Mouse (Mus musculus) forebrain, embryonic 11.5 days (tissue): ENCODE results near the gene Synpo2. TPM values are rescaled to one million over a fixed set of nuclear protein-coding genes. Genes with fewer than 3 reads are reported as not detected.
A peak's percentile ranks its signal among the peaks of the same experiment; 100 is the strongest.

ENCODE experiments used
- ATAC-seq: fragments of 200-750 bp; cut with Nextera tagmentation; replicated peaks from 2 replicates; pipeline ENCODE4 v1.8.0; 2017; ENCODE audit warnings: moderate TSS enrichment; ENCODE audit not compliant: low FRiP score
- DNase-seq: peaks from one replicate; pipeline ENCODE4 v3.0.0-alpha.2; 2017; ENCODE audit warnings: low spot score
- H3K27ac ChIP-seq: fragments of 300-500 bp; sonication (generic); 2 replicates; pipeline ENCODE4 v1.5.1; 2014; ENCODE audit warnings: low read depth, low read length
- H3K27me3 ChIP-seq: fragments of 300-500 bp; sonication (generic); 2 replicates; pipeline ENCODE4 v1.6.1; 2014; ENCODE audit warnings: mild to moderate bottlenecking, low read length, mixed read lengths; ENCODE audit not compliant: control insufficient read depth, insufficient read depth
- H3K36me3 ChIP-seq: fragments of 300-500 bp; sonication (generic); 2 replicates; pipeline ENCODE4 v1.6.1; 2014; ENCODE audit warnings: mild to moderate bottlenecking, low read length, moderate library complexity, mixed read lengths; ENCODE audit not compliant: control insufficient read depth, insufficient read depth
- H3K4me1 ChIP-seq: fragments of 300-500 bp; sonication (generic); replicated peaks from 2 replicates; pipeline ENCODE4 v1.6.1; 2014; ENCODE audit warnings: low read length, mixed read lengths; ENCODE audit not compliant: control insufficient read depth, insufficient read depth
- H3K4me2 ChIP-seq: fragments of 300-500 bp; sonication (generic); 2 replicates; pipeline ENCODE4 v1.6.1; 2014; ENCODE audit warnings: low read depth, mild to moderate bottlenecking, low read length, moderate library complexity, mixed read lengths; ENCODE audit not compliant: severe bottlenecking
- H3K4me3 ChIP-seq: fragments of 300-500 bp; sonication (generic); 2 replicates; pipeline ENCODE4 v1.5.1; 2014; ENCODE audit warnings: low read depth, low read length
- H3K9ac ChIP-seq: fragments of 300-500 bp; sonication (generic); 2 replicates; pipeline ENCODE4 v1.6.1; 2014; ENCODE audit warnings: low read length
- H3K9me3 ChIP-seq: fragments of 300-500 bp; sonication (generic); 2 replicates; pipeline ENCODE4 v1.6.1; 2016; ENCODE audit warnings: low read length, mixed read lengths; ENCODE audit not compliant: control insufficient read depth
- WGBS: fragments of 180-500 bp; shearing (Covaris S2); extraction: QIAGEN DNeasy Blood & Tissue Kit; methylation state at CpG from one replicate; pipeline ENCODE4 v1.1.7; 2014; 5-methylcytosine and 5-hydroxymethylcytosine counted together
- polyA plus RNA-seq: library from polyadenylated mRNA; unstranded; fragments of >200 nt; fragmentation: Nextera tagmentation; extraction: Ambion mirVana; gene quantifications from 2 replicates; pipeline ENCODE4 v1.2.1, GENCODE M21; 2014

The Synpo2 gene
- polyA plus RNA-seq, 1 experiment from 2014 or later, result 3.7 TPM

DNA sequence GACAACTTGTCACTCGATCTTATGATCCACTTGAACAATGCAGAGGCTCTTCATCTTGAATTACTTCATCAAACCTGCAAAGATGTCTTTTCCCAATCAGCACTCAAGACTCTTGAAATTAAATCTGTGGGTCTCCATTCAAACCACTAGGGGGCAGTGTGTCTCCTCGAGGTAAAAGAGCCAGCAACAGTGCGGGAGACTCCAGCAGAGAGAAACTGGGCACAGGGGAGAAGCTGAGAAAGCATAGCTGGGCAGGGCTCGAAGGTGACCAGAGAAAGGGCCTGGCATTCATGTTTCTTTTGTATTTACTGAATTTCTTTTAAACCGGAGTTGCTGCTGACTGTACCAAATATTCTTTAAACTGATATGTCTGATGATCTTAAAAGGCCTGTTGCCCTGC, 67.1 kb downstream of the Synpo2 start:
- H3K27me3 ChIP-seq, result no peaks in the 10 kb centered on the region
- WGBS, result 16% methylated on average over 5 of the region's 5 CpGs
- DNase-seq (peak; percentile 61), ATAC-seq (0 out of 2 replicates have a peak, but pooled peaks have one; percentile 58)
- H3K36me3 ChIP-seq, result no peaks in the 10 kb centered on the region
- no peaks in the 10 kb centered on the region for H3K4me1 ChIP-seq
- no peak overlapping the region for H3K9ac ChIP-seq
- no peak overlapping the region for H3K4me3 ChIP-seq
- no peaks in the 10 kb centered on the region for H3K9me3 ChIP-seq
- no peak overlapping the region for H3K4me2 ChIP-seq
- H3K27ac ChIP-seq, result no peak overlapping the region

- no peak overlapping the region for H3K4me3 ChIP-seq
- no peak for ATAC-seq
- no peaks in the 10 kb centered on the region for H3K9me3 ChIP-seq
- 68% methylated on average over 5 of the region's 5 CpGs for WGBS
- peaks cover 6% of the 10 kb centered on the region; the same call in 1 of the 2 replicates for H3K4me1 ChIP-seq
- DNase-seq, result no peak
- H3K9ac ChIP-seq, result no peak overlapping the region
- no peak overlapping the region for H3K4me2 ChIP-seq
- H3K27ac ChIP-seq, result no peak overlapping the region
- H3K27me3 ChIP-seq, result no peaks in the 10 kb centered on the region
- H3K36me3 ChIP-seq, result no peaks in the 10 kb centered on the region
Measured at GRCm38 (mm10) chr3:123166450-123166849, 69.5 kb downstream of the Synpo2 start.

GRCm38 (mm10) chr3:123164183-123164582, 71.8 kb downstream of the Synpo2 start:
- ATAC-seq (no peak), DNase-seq (no peak)
- no peaks in the 10 kb centered on the region for H3K36me3 ChIP-seq
- no peak overlapping the region for H3K27ac ChIP-seq
- peaks cover 6% of the 10 kb centered on the region; the same call in 1 of the 2 replicates for H3K4me1 ChIP-seq
- 62% methylated on average over 1 of the region's 1 CpGs for WGBS
- no peaks in the 10 kb centered on the region for H3K9me3 ChIP-seq
- H3K4me3 ChIP-seq, result no peak overlapping the region
- no peak overlapping the region for H3K9ac ChIP-seq
- no peaks in the 10 kb centered on the region for H3K27me3 ChIP-seq
- no peak overlapping the region for H3K4me2 ChIP-seq

DNA sequence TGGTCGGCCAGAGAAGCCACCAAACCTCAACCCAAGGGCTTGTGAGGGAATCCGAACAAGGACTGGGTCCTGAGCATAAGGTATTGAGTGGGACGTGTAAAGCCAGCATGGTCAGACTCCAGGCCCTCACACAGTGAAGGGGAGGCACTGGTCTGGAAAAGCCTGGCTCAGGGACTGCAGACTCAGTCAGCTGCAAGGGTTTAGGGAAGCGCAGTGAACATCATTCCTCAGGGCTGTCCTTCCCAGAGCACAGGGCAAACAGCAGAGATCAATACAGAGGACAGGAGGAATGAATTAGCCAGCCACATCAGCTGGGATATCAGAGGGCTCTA, 72.8 kb downstream of the Synpo2 start:
- no peaks in the 10 kb centered on the region for H3K27me3 ChIP-seq
- ATAC-seq (no peak), DNase-seq (no peak)
- no peaks in the 10 kb centered on the region for H3K36me3 ChIP-seq
- WGBS, result 48% methylated on average over 4 of the region's 4 CpGs
- H3K4me2 ChIP-seq, result no peak overlapping the region
- peaks cover 6% of the 10 kb centered on the region; the same call in 1 of the 2 replicates for H3K4me1 ChIP-seq
- H3K4me3 ChIP-seq, result no peak overlapping the region
- H3K9me3 ChIP-seq, result no peaks in the 10 kb centered on the region
- H3K27ac ChIP-seq, result no peak overlapping the region
- H3K9ac ChIP-seq, result no peak overlapping the region

DNA sequence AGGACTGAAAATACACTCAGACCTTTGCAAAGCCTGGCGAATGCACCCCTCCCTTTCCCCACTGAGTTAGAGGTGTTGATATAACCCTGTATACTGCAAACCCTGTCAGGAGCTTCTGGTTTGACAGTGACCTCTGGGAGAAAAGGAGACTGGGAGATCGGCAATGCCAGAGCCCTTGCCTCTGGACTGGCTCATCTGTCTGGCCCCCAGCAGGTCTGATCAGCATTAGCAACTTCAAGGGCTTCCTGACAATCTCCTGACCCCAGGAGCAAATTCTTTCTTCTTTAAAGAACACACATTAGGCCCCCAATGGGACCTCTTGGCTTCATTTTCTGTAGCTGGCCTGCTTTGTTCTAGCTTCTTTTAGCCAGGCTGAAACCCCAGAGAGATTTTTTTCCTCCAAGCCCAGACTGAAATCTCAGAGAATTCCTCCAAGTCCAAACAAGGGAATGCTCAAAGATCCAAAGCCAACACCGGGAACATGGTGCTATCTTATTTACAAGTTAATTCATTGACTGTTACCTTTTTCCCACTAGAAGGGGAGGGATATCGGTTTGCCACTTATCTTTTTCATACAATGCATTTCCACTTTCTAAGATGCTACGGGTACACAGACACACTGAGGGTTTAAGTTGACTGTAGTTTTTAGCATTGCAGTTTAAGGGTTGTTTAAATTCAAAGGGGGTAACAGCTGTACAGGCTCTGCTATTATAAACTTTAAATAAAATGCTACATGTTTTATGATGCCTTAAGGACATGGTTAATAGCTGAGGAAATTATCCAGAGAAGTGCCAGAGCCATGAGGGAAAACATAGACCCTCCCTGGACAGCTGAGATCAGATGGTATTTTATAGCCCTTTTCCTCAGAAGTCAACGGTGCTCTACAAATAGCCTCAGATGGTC, 73.4 kb downstream of the Synpo2 start:
- no peak for ATAC-seq
- Histone ChIP-seq H3K9me3 (no peaks in the 10 kb centered on the region), H3K9ac (no peak overlapping the region), H3K27ac (no peak overlapping the region), H3K27me3 (no peaks in the 10 kb centered on the region), H3K4me1 (peaks cover 6% of the 10 kb centered on the region; the same call in 1 of the 2 replicates), H3K4me3 (no peak overlapping the region), H3K4me2 (no peak overlapping the region), H3K36me3 (no peaks in the 10 kb centered on the region)
- DNase-seq, result no peak
- WGBS, result 50% methylated on average over 6 of the region's 6 CpGs

DNA sequence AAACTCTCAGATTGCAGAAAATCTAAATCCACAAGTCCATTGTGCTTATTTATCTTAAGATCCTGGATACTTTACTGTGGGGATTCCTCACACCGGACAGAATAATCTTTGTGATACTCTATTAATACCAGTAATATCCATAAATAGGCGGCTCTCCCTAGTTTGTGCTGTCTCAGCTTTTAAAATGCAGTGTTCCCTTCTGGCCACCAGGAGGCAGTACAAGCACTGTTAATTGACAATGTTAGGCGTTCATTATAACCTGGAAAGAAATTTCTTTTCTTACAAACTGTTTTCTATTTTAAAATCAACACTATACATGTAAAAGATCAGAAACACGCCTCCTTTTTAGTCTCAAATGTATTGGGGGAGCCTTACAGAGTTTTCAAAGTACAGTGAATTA, 75.2 kb downstream of the Synpo2 start:
- no peak for ATAC-seq
- no peak for DNase-seq
- 23% methylated on average over 4 of the region's 4 CpGs for WGBS

GRCm38 (mm10) chr3:123159139-123159824, 76.7 kb downstream of the Synpo2 start:
- WGBS, result 46% methylated on average over 9 of the region's 9 CpGs
- Histone ChIP-seq H3K9me3 (no peaks in the 10 kb centered on the region), H3K27me3 (no peaks in the 10 kb centered on the region), H3K36me3 (no peaks in the 10 kb centered on the region), H3K4me2 (no peak overlapping the region), H3K4me3 (no peak overlapping the region), H3K4me1 (peaks cover 6% of the 10 kb centered on the region; the same call in 1 of the 2 replicates), H3K27ac (no peak overlapping the region), H3K9ac (no peak overlapping the region)
- peak; percentile 43; the same call in 1 of the 2 replicates for ATAC-seq
- no peak for DNase-seq

More for the DNA sequence above, 75.2 kb downstream of the Synpo2 start:
- Histone ChIP-seq H3K36me3 (no peaks in the 10 kb centered on the region), H3K4me1 (peaks cover 6% of the 10 kb centered on the region; the same call in 1 of the 2 replicates), H3K9me3 (no peaks in the 10 kb centered on the region), H3K4me3 (no peak overlapping the region), H3K27me3 (no peaks in the 10 kb centered on the region), H3K4me2 (no peak overlapping the region), H3K27ac (no peak overlapping the region), H3K9ac (no peak overlapping the region)

GRCm38 (mm10) chr3:123158579-123158978, 77.4 kb downstream of the Synpo2 start:
- Histone ChIP-seq H3K4me3 (no peak overlapping the region), H3K27ac (no peak overlapping the region), H3K9ac (no peak overlapping the region), H3K36me3 (no peaks in the 10 kb centered on the region), H3K4me1 (peaks cover 6% of the 10 kb centered on the region; the same call in 1 of the 2 replicates), H3K9me3 (no peaks in the 10 kb centered on the region), H3K4me2 (no peak overlapping the region), H3K27me3 (no peaks in the 10 kb centered on the region)
- no peak for ATAC-seq
- WGBS, result 44% methylated on average over 6 of the region's 6 CpGs
- no peak for DNase-seq
